Mouse (Mus musculus) embryonic facial prominence, embryonic 12.5 days (tissue): ENCODE results near the gene Rhoh. TPM values are rescaled to one million over a fixed set of nuclear protein-coding genes. Genes with fewer than 3 reads are reported as not detected.

Experiments used
- ATAC-seq: fragments of 200-750 bp; cut with Nextera tagmentation; 2 replicates; pipeline ENCODE4 v1.8.0; 2017; ENCODE audit not compliant: insufficient number of reproducible peaks, insufficient read depth, low FRiP score, low TSS enrichment
- H3K27ac ChIP-seq: fragments of 300-500 bp; sonication (generic); 2 replicates; pipeline ENCODE4 v1.5.1; 2016; ENCODE audit warnings: mild to moderate bottlenecking
- H3K27me3 ChIP-seq: fragments of 300-500 bp; sonication (generic); 2 replicates; pipeline ENCODE4 v1.6.1; 2016; ENCODE audit warnings: mild to moderate bottlenecking, moderate library complexity
- H3K36me3 ChIP-seq: fragments of 300-500 bp; sonication (generic); 2 replicates; pipeline ENCODE4 v1.6.1; 2016; ENCODE audit warnings: mild to moderate bottlenecking
- H3K4me1 ChIP-seq: fragments of 300-500 bp; sonication (generic); 2 replicates; pipeline ENCODE4 v1.6.1; 2016
- H3K4me2 ChIP-seq: fragments of 300-500 bp; sonication (generic); replicated peaks from 2 replicates; pipeline ENCODE4 v1.6.1; 2016; ENCODE audit warnings: mild to moderate bottlenecking, moderate library complexity
- H3K4me3 ChIP-seq: fragments of 300-500 bp; sonication (generic); 2 replicates; pipeline ENCODE4 v1.5.1; 2016; ENCODE audit warnings: mild to moderate bottlenecking
- H3K9ac ChIP-seq: fragments of 300-500 bp; sonication (generic); 2 replicates; pipeline ENCODE4 v1.6.1; 2016; ENCODE audit warnings: mild to moderate bottlenecking, moderate library complexity
- H3K9me3 ChIP-seq: fragments of 300-500 bp; sonication (generic); 2 replicates; pipeline ENCODE4 v1.6.1; 2016; ENCODE audit warnings: mild to moderate bottlenecking, moderate library complexity
- WGBS: fragments of 180-500 bp; shearing (Covaris S2); methylation state at CpG from one replicate; pipeline ENCODE4 v1.1.7; 2016; 5-methylcytosine and 5-hydroxymethylcytosine counted together
- polyA plus RNA-seq: library from polyadenylated mRNA; unstranded; fragments of >200 nt; fragmentation: Nextera tagmentation; extraction: Ambion mirVana; gene quantifications from 2 replicates; pipeline ENCODE4 v1.2.1, GENCODE M21; 2016

Rhoh gene
- polyA plus RNA-seq, 1 experiment from 2014 or later = 0.84 TPM

DNA sequence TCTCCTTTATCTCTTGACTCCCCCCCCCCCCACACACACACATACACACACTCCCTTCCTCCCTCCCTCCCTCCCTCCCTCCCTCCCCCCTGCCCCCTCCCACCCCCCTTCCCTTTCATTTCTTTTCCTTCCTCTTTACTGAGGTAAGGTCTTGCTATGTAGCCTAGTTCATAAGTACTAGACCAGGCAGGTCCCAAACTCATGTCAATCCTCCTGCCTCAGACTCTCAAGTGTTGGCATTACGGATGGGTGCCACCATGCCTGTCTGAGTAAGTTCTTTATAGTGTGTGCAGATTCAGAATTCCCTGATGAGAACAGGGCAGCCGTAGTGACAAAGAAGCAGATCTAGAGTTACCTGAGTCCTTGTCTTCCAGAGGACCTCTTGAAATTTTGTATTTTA lies 20.2 kb downstream of the Rhoh start:
- Histone ChIP-seq H3K27me3 (no peaks in the 10 kb centered on the region; the same call in 1 of the 2 replicates), H3K9ac (no peak overlapping the region), H3K4me3 (no peak overlapping the region), H3K9me3 (no peaks in the 10 kb centered on the region), H3K27ac (no peak overlapping the region), H3K4me1 (no peaks in the 10 kb centered on the region; the same call in 1 of the 2 replicates), H3K36me3 (no peaks in the 10 kb centered on the region), H3K4me2 (no peak overlapping the region)
- WGBS = 86% methylated on average over 2 of the region's 2 CpGs
- ATAC-seq = no peak

DNA sequence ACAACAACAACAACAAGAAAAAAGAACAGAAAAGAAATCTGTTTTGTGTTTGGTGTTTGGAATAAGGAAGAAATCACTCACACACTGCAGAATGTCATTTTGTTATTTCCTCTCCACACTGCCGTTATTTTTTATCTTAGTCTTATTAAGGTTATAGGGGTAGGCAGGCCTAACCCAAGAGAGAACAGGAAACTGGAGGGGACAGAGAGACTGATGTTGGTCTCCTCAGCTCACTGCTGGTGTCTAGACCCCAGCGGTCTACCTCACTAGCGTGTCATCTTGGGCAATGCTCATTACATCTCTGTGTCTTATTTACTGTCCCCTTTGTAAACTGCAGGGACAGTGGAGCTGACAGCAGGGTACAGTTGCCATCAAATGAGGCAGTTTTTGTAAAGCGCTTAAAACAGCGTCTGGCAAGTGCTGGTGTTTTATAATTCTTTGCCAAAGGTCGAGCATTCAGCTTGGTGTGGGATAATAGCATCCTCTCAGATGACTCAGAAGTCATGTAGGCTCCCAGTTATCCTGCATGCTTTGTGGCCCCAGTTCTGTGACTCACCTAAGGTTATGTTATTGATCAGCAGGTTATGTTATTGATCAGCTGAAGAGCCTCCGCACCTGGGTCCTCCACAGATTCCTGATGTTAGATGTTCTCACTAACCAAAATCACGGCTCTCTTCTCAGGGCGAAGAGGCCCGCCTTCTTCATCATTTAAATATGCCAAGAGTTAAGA lies 21.6 kb downstream of the Rhoh start:
- Histone ChIP-seq H3K4me2 (no peak overlapping the region), H3K36me3 (no peaks in the 10 kb centered on the region), H3K27ac (no peak overlapping the region), H3K9me3 (no peaks in the 10 kb centered on the region), H3K4me1 (no peaks in the 10 kb centered on the region; the same call in 1 of the 2 replicates), H3K27me3 (no peaks in the 10 kb centered on the region; the same call in 1 of the 2 replicates), H3K9ac (no peak overlapping the region), H3K4me3 (no peak overlapping the region)
- 82% methylated on average over 10 of the region's 10 CpGs for WGBS
- no peak for ATAC-seq

GRCm38 (mm10) chr5:65883355-65883754 lies 22.3 kb downstream of the Rhoh start:
- WGBS = 49% methylated on average over 5 of the region's 5 CpGs
- Histone ChIP-seq H3K9me3 (no peaks in the 10 kb centered on the region), H3K4me2 (no peak overlapping the region), H3K4me1 (no peaks in the 10 kb centered on the region; the same call in 1 of the 2 replicates), H3K4me3 (no peak overlapping the region), H3K9ac (no peak overlapping the region), H3K27ac (no peak overlapping the region), H3K36me3 (no peaks in the 10 kb centered on the region), H3K27me3 (no peaks in the 10 kb centered on the region; the same call in 1 of the 2 replicates)
- no peak for ATAC-seq

DNA sequence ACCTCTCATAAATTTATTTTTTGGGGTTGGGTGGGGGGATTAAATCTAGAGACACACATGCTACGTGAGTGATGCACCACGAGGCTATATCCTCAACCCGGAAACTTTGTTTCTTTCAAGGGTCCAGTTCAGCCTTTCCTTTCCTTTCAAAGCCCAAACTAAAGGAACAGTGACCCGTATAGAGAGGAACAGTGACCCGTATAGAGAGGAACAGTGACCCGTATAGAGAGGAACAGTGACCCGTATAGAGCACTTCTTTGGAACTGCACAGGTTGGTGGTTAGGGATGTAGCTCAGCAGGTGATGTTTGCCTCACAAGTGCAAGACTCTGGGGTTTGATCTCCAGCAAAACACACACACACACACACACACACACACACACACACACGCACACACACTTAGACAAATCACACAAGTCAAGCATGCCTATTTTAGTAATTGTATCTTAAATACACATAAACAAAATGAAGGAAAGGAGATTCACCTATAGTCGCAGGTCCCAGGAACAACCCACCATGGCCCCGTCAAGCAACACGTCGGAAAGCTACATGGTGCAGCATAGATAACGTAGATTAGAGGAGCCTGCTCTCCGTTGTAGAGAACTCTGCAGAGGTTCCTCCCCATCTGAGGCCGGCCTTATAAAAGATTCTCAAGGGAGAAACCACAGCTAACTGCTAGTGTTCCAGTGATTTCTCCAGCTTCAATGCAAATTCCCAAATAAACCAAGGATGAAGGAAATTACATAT lies 24.9 kb downstream of the Rhoh start:
- Histone ChIP-seq H3K4me1 (no peaks in the 10 kb centered on the region; the same call in 1 of the 2 replicates), H3K27me3 (no peaks in the 10 kb centered on the region), H3K27ac (no peak overlapping the region), H3K9me3 (no peaks in the 10 kb centered on the region), H3K4me3 (no peak overlapping the region), H3K9ac (no peak overlapping the region), H3K4me2 (no peak overlapping the region), H3K36me3 (no peaks in the 10 kb centered on the region)
- 79% methylated on average over 15 of the region's 15 CpGs for WGBS
- ATAC-seq = no peak

DNA sequence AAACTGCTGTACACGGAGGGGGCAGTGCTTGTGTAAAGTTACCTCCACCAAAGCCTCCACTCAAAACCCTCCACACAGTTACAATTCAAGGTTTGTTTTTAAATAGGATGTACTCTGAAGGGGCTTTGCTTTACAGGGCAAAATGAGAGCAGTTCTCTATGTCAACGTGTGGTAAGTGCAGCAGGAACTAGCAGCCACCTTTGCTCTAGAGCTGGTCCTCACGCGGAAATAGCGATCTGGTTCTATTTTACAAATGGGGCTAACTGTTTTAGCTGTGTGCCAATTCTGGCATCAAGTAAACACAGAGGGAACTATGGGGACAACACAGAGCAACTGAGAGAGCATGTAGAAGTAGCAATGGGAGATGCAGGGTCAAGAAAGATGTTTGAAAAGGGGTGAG lies 27.1 kb downstream of the Rhoh start:
- Histone ChIP-seq H3K4me1 (no peaks in the 10 kb centered on the region; the same call in 1 of the 2 replicates), H3K9ac (no peak overlapping the region), H3K4me2 (no peak overlapping the region), H3K9me3 (no peaks in the 10 kb centered on the region), H3K4me3 (no peak overlapping the region), H3K27ac (no peak overlapping the region), H3K27me3 (no peaks in the 10 kb centered on the region), H3K36me3 (no peaks in the 10 kb centered on the region)
- ATAC-seq = no peak
- 88% methylated on average over 5 of the region's 5 CpGs for WGBS

DNA sequence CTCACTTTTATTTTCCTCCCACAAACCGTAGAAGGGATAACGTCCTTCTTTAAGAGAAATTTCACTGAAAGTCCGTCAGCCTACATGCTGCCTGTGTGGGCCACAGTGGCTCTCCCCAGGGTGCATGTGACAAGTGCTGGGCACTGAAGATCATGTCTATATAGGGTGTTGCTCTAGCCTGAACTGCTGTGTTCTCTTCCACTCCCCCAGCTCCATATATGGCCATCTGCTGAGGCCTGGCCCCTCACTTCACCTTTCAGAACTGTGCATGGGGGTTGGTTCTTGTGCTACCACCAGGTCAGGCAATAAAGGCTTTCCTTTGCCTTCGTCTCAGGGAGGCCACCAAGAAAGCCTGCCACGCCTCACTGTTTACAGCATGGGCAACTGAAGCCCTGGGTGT lies 28.0 kb downstream of the Rhoh start:
- WGBS = 68% methylated on average over 5 of the region's 5 CpGs
- Histone ChIP-seq H3K27me3 (no peaks in the 10 kb centered on the region), H3K4me1 (no peaks in the 10 kb centered on the region), H3K9me3 (no peaks in the 10 kb centered on the region), H3K9ac (no peak overlapping the region), H3K36me3 (no peaks in the 10 kb centered on the region), H3K4me2 (no peak overlapping the region), H3K4me3 (no peak overlapping the region), H3K27ac (no peak overlapping the region)
- ATAC-seq = no peak

DNA sequence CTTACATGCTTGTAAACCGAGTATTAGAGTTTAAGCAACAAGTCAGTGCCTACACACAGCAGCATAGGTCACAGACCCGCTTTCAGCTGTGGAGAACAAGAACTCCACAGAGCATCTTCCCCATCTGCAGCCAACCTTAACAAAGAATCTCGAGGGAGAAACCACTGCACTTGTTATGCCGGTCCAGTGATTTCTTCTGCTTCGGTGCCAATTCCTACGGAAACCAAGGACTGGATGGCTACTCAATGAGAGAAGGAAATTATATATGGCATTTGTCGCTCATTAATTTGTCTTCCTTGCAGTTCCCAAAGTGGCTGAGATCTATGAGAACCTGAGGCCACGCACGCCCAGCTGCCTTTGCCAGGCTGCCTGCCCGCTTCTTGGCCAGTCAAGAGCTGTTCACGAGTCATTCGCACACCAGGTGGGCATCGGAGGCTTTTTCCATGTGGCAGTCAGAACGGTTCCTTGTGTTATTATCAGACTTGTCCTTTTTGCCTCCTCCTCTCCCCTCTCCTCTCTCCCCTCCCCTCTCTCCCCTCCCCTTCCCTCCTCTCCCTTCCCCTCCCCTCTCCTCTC lies 30.3 kb downstream of the Rhoh start:
- no peak for ATAC-seq
- Histone ChIP-seq H3K27me3 (no peaks in the 10 kb centered on the region), H3K36me3 (no peaks in the 10 kb centered on the region), H3K4me1 (no peaks in the 10 kb centered on the region), H3K4me2 (no peak overlapping the region), H3K27ac (no peak overlapping the region), H3K9ac (no peak overlapping the region), H3K4me3 (no peak overlapping the region), H3K9me3 (no peaks in the 10 kb centered on the region)
- WGBS = 90% methylated on average over 14 of the region's 14 CpGs

DNA sequence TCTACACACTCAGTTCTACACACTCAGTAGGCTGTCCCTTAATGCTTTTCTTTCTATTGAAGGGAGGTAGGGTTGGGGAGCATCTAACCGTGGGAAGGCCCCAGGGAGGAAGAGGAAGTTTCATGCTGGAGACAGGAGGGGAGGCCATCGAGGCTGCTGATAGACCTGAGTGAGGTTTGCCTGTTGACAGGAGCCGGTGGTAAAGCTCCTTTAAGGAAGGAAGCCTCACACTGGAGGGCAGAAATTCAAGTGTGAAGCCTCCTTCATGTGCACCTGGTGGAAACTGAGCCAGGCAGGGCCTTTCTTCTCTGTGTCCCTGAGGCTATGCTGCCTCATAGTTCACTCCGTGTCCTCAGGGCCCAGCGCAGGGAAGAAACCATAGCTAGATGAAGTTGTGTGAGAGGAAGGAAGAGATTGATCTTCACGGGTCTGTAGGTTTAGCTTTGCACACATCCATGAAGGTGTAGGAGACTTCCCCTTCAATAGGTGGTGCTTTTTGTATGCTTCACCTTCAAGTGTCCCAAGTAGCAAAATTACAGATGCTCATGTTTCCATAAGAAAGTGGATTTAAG lies 34.2 kb downstream of the Rhoh start:
- no peaks in the 10 kb centered on the region for H3K36me3 ChIP-seq
- no peak overlapping the region for H3K4me3 ChIP-seq
- no peak overlapping the region for H3K4me2 ChIP-seq
- H3K9me3 ChIP-seq = no peaks in the 10 kb centered on the region
- H3K9ac ChIP-seq = no peak overlapping the region
- no peak overlapping the region for H3K27ac ChIP-seq
- WGBS = 81% methylated on average over 6 of the region's 6 CpGs
- no peaks in the 10 kb centered on the region for H3K27me3 ChIP-seq
- ATAC-seq = no peak
- no peaks in the 10 kb centered on the region for H3K4me1 ChIP-seq

- Histone ChIP-seq H3K27ac (no peak overlapping the region), H3K9ac (no peak overlapping the region), H3K36me3 (no peaks in the 10 kb centered on the region), H3K4me3 (no peak overlapping the region), H3K4me2 (no peak overlapping the region), H3K27me3 (no peaks in the 10 kb centered on the region), H3K9me3 (no peaks in the 10 kb centered on the region), H3K4me1 (0 out of 2 replicates have a peak, but pooled peaks cover 3% of the 10 kb centered on the region)
- WGBS = 80% methylated on average over 7 of the region's 7 CpGs
- no peak for ATAC-seq
Measured at GRCm38 (mm10) chr5:65895764-65896163, 34.8 kb downstream of the Rhoh start.

DNA sequence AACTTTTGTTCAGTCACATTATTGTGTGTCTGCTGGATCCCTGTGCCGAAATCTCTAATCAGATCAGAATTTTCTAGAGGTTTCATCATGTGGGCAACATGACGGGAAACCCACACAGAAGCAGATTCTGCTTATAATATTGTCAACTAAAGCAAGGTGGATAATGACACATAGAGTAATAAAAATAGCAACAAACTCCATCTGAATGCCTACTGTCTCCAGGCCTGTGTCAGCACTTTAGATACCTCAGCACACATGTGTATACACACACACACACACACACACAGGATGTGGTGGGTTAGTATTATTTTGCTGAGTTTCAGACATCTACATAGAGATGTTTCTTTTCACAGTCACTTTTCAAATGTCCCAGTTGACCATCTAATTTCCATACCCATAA lies 36.7 kb downstream of the Rhoh start:
- no peak for ATAC-seq
- Histone ChIP-seq H3K9me3 (0 out of 2 replicates have a peak, but pooled peaks cover under 1% of the 10 kb centered on the region), H3K9ac (no peak overlapping the region), H3K4me2 (no peak overlapping the region), H3K27me3 (no peaks in the 10 kb centered on the region), H3K27ac (no peak overlapping the region), H3K4me3 (no peak overlapping the region), H3K36me3 (no peaks in the 10 kb centered on the region), H3K4me1 (0 out of 2 replicates have a peak, but pooled peaks cover 6% of the 10 kb centered on the region)
- 85% methylated on average over 2 of the region's 2 CpGs for WGBS

- no peaks in the 10 kb centered on the region for H3K36me3 ChIP-seq
- peaks cover 9% of the 10 kb centered on the region; the same call in 1 of the 2 replicates for H3K9me3 ChIP-seq
- no peak for ATAC-seq
- 0 out of 2 replicates have a peak, but pooled peaks cover 6% of the 10 kb centered on the region for H3K4me1 ChIP-seq
- no peak overlapping the region for H3K4me3 ChIP-seq
- H3K4me2 ChIP-seq = no peak overlapping the region
- no peak overlapping the region for H3K27ac ChIP-seq
- 82% methylated on average over 3 of the region's 3 CpGs for WGBS
- no peaks in the 10 kb centered on the region for H3K27me3 ChIP-seq
- no peak overlapping the region for H3K9ac ChIP-seq
Measured at GRCm38 (mm10) chr5:65898683-65899082, 37.7 kb downstream of the Rhoh start.
